Mouse (Mus musculus): ENCODE results near the gene Shisa7. TPM values are rescaled to one million over a fixed set of nuclear protein-coding genes. Genes with fewer than 3 reads are reported as not detected.

The Shisa7 gene
- polyA plus RNA-seq (2017; shearing (Covaris generic)) = 0.12 TPM

GRCm38 (mm10) chr7:4844245-4844916, at the start of gene Shisa7:
Gene Shisa7, minus strand, starts transcription at chr7:4844696.

GRCm38 (mm10) chr7:4876753-4877221, 32.3 kb upstream of the Shisa7 start, which contains the start of gene Isoc2a:
Gene Isoc2a, plus strand, starts transcription at chr7:4877153.

GRCm38 (mm10) chr7:4870133-4870532, 25.6 kb upstream of the Shisa7 start, which contains the start of gene Isoc2b:
Gene Isoc2b, minus strand, starts transcription at chr7:4870258.

GRCm38 (mm10) chr7:4812303-4813104, 32.0 kb downstream of the Shisa7 start, which contains the start of gene Ube2s:
Gene Ube2s, minus strand, starts transcription at chr7:4812590.

GRCm38 (mm10) chr7:4792278-4793212, 52.0 kb downstream of the Shisa7 start, which contains the start of gene Rpl28:
Gene Rpl28, plus strand, starts transcription at chr7:4792874.

GRCm38 (mm10) chr7:4789436-4789935, 55.0 kb downstream of the Shisa7 start, which contains the start of gene Tmem238:
Gene Tmem238, minus strand, starts transcription at chr7:4789656.

GRCm38 (mm10) chr7:4782759-4783158, 61.7 kb downstream of the Shisa7 start, which contains the start of the genes Il11 and Tmem190:
Gene Il11, minus strand, starts transcription at chr7:4782859.
Gene Tmem190, plus strand, starts transcription at chr7:4782937.

Other genes starting within 250 kb of the Shisa7 start
- not detected for gene Ptprh, start 240.7 kb downstream of the Shisa7 start, polyA plus RNA-seq (2017; shearing (Covaris generic))
- 16.4 TPM for gene Tmem86b, start 213.3 kb downstream of the Shisa7 start, polyA plus RNA-seq (2017; shearing (Covaris generic))
- gene Ppp6r1, start 185.7 kb downstream of the Shisa7 start, polyA plus RNA-seq (2017; shearing (Covaris generic)) = 282 TPM
- gene Hspbp1, start 159.6 kb downstream of the Shisa7 start, polyA plus RNA-seq (2017; shearing (Covaris generic)) = 76.5 TPM
- gene Brsk1, start 154.1 kb downstream of the Shisa7 start, polyA plus RNA-seq (2017; shearing (Covaris generic)) = not detected
- gene Tmem150b, start 119.4 kb downstream of the Shisa7 start, polyA plus RNA-seq (2017; shearing (Covaris generic)) = not detected
- 37.1 TPM for gene Kmt5c, start 104.6 kb downstream of the Shisa7 start, polyA plus RNA-seq (2017; shearing (Covaris generic))
- gene Cox6b2, start 91.6 kb downstream of the Shisa7 start, polyA plus RNA-seq (2017; shearing (Covaris generic)) = 2.0 TPM
- gene Fam71e2, start 73.4 kb downstream of the Shisa7 start, polyA plus RNA-seq (2017; shearing (Covaris generic)) = not detected
- not detected for gene Il11, start 61.8 kb downstream of the Shisa7 start, polyA plus RNA-seq (2017; shearing (Covaris generic))
- gene Tmem190, start 61.8 kb downstream of the Shisa7 start, polyA plus RNA-seq (2017; shearing (Covaris generic)) = not detected
- 2.8 TPM for gene Tmem238, start 55.0 kb downstream of the Shisa7 start, polyA plus RNA-seq (2017; shearing (Covaris generic))
- 358 TPM for gene Rpl28, start 51.8 kb downstream of the Shisa7 start, polyA plus RNA-seq (2017; shearing (Covaris generic))
- gene Ube2s, start 32.1 kb downstream of the Shisa7 start, polyA plus RNA-seq (2017; shearing (Covaris generic)) = 236 TPM
- 7.4 TPM for gene Isoc2b, start 25.6 kb upstream of the Shisa7 start, polyA plus RNA-seq (2017; shearing (Covaris generic))
- 0.77 TPM for gene Isoc2a, start 32.5 kb upstream of the Shisa7 start, polyA plus RNA-seq (2017; shearing (Covaris generic))
- not detected for gene Gm36210, start 61.8 kb upstream of the Shisa7 start, polyA plus RNA-seq (2017; shearing (Covaris generic))
- gene Zfp628, start 70.5 kb upstream of the Shisa7 start, polyA plus RNA-seq (2017; shearing (Covaris generic)) = 2.5 TPM
- gene Nat14, start 77.3 kb upstream of the Shisa7 start, polyA plus RNA-seq (2017; shearing (Covaris generic)) = not detected
- gene Ssc5d, start 81.1 kb upstream of the Shisa7 start, polyA plus RNA-seq (2017; shearing (Covaris generic)) = not detected
- gene Sbk2, start 119.7 kb upstream of the Shisa7 start, polyA plus RNA-seq (2017; shearing (Covaris generic)) = not detected
- gene Sbk3, start 126.5 kb upstream of the Shisa7 start, polyA plus RNA-seq (2017; shearing (Covaris generic)) = not detected
- gene Zfp579, start 151.5 kb upstream of the Shisa7 start, polyA plus RNA-seq (2017; shearing (Covaris generic)) = 18.4 TPM
- 21.0 TPM for gene Zfp524, start 169.7 kb upstream of the Shisa7 start, polyA plus RNA-seq (2017; shearing (Covaris generic))
- gene Fiz1, start 170.0 kb upstream of the Shisa7 start, polyA plus RNA-seq (2017; shearing (Covaris generic)) = 54.8 TPM
- 5.0 TPM for gene Gm44973, start 170.8 kb upstream of the Shisa7 start, polyA plus RNA-seq (2017; shearing (Covaris generic))
- 10.7 TPM for gene Zfp865, start 175.7 kb upstream of the Shisa7 start, polyA plus RNA-seq (2017; shearing (Covaris generic))
- not detected for gene Ccdc106, start 175.9 kb upstream of the Shisa7 start, polyA plus RNA-seq (2017; shearing (Covaris generic))
- not detected for gene 4632433K11Rik, start 189.4 kb upstream of the Shisa7 start, polyA plus RNA-seq (2017; shearing (Covaris generic))
- gene Zfp784, start 193.8 kb upstream of the Shisa7 start, polyA plus RNA-seq (2017; shearing (Covaris generic)) = 2.1 TPM
- 5.0 TPM for gene Zfp580, start 206.8 kb upstream of the Shisa7 start, polyA plus RNA-seq (2017; shearing (Covaris generic))
- gene U2af2, start 217.4 kb upstream of the Shisa7 start, polyA plus RNA-seq (2017; shearing (Covaris generic)) = 117 TPM
- 23.9 TPM for gene Epn1, start 235.5 kb upstream of the Shisa7 start, polyA plus RNA-seq (2017; shearing (Covaris generic))

All from naive thymus-derived CD4-positive, alpha-beta T cell, adult 5 months (primary cell).